Mouse (Mus musculus): ENCODE results near the gene Plb1.

The Plb1 gene

DNA sequence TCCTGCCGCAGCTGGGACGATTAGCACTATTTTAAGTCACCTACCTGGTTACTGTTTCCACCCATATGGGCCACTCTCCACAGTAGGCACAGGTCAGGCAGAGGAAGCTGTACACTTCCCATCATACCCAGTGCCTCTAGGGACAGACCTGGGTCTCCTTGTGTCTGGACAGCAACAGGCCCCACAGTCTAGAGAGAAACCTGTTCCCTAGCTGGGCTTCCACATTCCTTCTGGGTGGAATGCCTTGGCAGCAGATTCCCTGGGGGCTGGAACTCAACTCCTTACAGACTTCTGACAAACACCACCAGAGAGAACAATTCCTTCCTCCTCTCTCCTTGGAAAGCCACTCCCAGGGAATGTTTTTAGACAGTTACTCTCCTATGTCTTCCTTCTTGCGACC lies 165.2 kb downstream of the Plb1 start:
- DNase-seq: no peak

DNA sequence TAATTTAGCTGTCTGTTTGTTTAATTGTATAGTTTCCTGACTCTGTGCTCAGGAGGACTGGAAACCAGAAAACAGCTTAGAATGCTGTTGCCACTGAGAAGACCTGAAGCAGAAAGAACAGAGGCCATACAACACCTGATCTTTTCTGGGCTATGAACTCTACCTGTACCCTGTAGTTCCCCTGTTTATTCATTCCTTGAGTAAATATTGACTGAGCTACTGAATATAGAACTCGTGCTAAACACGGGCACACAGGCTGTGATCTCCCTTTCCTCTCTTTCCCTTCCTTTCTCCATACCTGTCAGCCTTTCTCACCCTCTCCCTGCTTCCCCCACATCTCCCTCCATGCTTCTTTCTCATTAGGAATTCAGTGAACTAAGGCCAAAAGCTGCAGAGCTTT lies 168.4 kb downstream of the Plb1 start:
- DNase-seq: no peak

DNA sequence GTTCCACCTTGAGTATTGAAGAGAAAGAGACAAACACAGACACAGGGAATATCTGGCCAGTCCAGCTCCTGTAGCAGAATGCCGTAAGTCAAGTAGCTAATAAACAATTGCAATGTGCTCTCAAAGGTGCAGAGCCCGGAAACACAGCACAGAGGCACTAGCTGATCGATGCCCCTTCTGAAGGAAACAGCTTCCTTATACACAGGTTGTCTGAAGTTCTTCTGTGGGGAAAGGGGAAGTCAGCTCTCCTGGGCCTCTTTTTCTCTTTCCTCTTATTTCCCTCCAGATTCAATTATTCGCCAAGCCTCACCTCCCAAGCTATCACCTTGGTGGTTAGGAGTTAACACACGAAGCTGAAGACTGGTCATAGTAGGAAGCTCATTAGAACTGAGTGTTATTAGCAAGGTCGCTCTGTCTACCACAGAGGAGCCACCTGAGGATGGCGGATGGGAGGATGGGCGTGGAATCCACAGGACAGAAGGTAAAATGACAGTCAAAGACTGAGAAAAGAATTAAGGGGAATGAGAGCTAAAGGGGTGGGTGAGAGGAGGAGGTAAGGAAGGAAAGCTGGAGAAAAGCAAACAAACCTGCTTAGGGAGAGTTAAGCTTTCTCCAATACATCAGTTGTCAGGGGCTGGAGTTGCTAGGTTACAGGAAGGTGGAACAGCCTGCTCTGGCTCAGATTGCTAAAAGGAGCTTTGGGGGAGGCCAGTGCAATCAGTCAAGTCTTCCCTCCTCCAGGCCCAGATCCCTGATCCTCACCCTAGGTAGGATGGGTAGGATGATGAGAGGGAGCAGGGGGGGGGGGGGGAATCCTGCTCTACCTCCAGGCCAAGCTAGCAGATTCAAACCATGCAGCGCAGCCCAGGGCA lies 170.8 kb downstream of the Plb1 start:
- no peak for DNase-seq

DNA sequence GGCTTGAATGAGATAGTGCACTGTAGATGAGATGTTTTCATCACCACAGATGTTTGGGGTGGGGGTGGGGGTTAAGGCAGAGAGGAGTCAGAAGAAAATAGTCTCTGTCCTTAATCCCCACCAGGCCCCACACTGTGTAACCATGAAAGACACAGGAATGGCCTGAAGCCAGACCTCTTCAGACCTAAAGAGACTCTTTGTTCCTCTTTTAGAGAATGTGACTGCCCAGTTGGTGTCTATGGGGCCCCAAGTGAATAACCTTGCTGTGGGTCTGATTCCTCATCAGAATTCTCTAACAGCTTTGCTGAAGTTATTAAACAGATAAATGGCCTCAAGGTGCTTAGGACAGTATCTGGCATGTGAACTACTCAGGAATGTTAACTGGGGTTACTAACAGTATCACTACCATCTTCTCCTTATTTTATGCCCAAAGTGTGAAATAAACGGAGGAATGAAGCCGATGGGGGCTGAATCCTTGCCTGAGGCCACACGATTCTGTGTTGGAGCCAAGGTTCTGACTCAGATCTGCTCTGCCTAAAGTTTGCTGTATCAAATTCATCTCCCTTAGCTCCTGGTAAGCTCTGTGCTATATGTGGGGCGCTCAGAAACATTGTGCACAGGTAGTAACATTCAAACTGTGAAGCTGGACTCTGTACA lies 172.8 kb downstream of the Plb1 start:
- DNase-seq: no peak

DNA sequence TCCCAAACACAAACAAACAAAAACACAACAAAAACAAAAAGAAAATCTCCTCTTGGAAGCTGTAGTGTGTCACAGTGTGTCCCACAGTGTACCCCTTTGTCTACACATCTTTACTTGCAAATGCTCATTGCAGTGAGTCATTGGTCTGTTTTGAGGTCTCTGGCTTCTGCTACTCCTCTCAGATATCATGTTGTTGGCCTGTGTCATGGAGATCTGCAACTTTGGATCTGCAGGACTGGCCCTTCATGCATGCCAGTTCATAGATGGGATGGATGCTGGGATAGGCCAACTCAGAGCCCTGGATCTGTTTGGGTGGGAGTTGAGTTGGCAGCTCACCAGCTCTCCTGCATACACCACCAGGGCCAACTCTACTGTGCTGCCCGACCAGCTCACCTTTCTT lies 176.3 kb downstream of the Plb1 start:
- DNase-seq: no peak

DNA sequence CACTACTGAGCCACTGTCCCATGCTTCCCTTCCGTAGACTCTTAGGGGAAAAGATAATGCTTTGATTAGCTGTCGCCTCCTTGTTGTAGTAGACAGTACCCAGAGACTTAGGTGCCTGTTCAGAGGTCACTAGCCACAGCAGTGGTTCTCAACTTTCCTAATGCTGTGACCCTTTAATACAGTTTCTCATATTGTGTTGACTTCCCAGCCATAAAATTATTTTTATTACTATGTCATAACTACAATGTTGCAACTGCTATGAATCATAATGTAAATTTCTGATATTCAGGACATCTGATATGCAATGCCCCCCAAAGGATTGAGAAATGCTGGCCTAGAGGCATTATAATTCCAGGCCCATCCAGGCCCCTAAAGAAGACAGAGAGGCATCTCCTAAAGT lies 177.2 kb downstream of the Plb1 start:
- no peak for DNase-seq

DNA sequence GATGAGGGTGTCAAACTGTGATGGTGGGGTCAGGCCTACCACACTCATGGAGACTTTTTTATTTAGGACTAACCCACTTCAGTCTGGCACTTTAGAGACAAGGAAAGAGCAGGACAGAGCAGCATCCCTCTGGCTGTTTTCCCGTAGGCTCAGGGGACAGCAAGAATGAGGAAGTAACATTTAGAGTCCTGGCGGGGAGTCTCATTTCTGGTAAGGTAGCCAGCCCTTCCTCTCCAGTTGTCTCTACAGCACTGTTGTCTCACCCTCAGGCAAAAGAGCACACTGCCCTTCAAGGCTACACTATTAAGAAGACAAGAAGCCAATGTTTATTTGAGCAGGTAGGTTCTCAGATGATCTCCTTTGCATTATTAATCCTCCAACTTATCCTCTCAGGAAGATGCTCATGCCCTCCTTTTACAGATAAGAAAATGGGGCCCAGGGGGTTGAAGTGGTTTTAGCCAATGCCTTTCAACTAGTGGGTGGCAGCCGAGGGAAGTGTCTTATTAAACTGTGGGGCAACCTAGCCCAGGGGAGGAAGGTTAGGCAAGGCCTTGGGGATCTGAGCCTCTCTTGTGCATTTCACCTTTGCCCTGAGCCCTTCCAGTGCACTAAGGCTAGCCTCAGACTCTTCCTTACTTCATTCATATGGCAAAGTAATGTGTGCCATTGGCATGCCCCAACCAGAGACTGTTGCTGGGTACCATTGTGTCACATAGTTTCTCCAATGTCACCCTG lies 178.6 kb downstream of the Plb1 start:
- DNase-seq: no peak

DNA sequence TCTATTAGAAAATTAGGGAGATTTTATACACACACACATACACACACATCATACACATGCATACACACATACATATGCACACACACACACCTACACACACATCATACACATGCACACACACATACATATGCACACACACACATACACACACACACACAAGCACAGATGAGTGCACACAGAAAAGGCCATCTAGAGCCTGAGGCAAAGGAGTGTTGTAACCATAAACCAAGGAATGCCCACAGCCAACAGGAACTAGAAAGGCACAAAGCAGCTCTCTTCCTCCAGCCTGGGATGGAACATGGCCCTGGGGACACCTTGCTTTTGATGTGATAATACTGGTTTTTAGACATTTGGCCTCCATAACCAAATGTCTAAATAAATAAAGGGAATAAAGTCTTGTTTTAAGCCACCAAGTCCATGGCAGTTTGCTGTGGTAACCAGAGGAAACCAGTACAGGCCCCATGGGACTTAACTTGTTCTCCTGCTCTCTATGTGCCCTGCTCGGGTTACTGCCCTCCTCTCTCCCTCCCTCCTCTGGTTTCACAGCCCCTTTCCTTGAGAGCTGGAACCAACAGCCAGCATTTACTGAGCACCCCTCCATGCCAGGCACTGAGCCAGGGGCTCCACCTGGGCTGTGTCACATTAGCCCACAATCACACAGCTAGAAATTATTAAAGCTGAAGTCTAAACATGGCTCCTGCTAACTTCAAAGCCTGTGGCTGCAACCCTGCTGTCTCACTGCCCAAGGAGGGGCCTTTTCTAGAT lies 179.9 kb downstream of the Plb1 start:
- DNase-seq: peak; percentile 14

DNA sequence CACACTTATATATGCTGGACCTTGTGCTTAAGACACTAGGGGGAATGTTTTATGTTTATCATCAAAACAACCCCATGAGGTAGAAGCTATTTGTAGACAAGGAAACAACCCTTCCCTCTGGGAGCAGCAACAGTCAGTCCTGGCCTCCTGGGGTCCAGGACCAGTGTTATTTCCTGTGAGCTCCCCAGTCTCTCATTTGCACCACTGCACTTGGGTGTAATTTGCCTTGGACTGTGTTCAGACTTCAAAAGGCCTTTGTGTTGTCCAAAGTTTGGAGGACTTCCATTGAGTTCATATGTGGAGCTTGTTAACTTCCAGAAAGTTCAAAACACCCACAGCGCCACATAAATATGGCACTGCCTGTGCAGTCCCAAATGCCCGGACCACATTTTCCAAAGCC lies 180.6 kb downstream of the Plb1 start:
- DNase-seq: no peak

DNA sequence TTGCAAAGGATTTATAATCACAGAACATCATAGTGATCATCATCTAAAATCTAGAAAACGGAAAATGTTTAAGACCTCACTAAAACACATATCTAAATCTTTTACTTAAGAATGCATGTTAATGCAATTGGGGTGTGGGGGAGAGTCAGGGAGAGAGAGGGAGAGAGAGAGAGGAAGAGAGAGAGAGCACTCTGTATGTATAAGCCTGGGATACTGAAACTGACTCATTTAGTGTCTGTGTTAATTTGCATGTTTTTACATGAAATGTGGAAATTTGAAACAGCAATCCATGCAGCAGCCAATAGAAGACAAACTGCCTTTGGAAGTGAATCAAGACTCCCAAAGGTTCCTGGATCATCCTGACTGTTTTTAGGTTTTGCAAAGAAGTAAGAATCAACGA lies 181.1 kb downstream of the Plb1 start:
- no peak for DNase-seq

DNA sequence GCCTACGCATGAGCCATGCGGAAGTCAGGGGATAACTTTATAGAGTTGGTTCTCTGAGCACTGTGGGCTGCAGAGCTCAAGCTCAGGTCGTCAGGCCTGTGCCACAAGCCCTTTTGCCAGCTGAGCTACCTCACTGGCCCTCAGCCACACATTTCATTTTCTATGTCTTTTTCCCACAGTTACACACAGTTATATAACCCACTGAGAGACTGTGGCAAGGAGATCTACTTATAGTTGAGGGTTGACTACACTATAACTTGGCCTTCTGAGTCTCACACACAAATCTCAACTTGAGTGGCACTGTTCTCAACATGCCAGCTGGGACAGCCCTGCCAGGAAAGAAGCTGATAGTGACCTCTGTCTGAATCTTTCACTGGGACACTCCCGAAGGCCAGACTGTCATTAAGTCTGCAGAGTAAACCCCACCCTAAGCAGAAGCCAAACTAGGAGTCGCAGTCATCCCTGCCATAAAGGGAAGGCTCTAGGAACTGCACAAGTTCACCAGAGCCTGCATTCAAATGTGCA lies 182.0 kb downstream of the Plb1 start:
- DNase-seq: no peak

DNA sequence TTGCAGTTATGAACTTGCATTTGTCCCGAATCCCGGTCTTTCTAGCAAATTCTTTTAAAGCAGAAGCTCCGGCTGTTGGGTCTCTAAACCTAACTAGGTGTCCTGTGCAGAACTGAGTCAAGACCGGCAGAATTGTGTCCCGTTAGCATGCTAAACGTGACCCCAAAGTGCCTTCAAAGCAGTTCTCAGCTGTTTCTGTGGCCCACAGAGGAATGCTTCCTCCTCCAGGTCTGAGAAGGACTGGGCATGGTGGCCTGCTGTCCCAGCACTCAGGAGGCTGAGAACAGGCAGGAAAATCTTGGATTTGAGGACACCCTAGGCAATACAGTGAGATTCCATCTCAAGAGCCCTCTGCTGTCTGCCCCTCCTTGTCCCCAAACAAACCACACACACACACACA lies 183.0 kb downstream of the Plb1 start:
- no peak for DNase-seq

Measured in cerebellum, adult 9-11 months (tissue).